Mouse (Mus musculus) common myeloid progenitor, adult 5-6 weeks (primary cell): ENCODE measurements around the gene Dner. TPM values are rescaled to one million over a fixed set of nuclear protein-coding genes. Genes with fewer than 3 reads are reported as not detected.

Experiments
- ATAC-seq: replicated peaks from 2 replicates; pipeline ENCODE4 v1.8.0; 2016; ENCODE audit warnings: low read depth, mild to moderate bottlenecking, moderate TSS enrichment, inconsistent platforms; ENCODE audit not compliant: poor library complexity, severe bottlenecking
- total RNA-seq: library from RNA; stranded (forward); fragments of 200-1000, 187-1606 nt; gene quantifications from 2 replicates; pipeline ENCODE4 v1.2.3, GENCODE M21; 2017

Gene Dner
- total RNA-seq, 1 experiment from 2014 or later, result not detected

GRCm38 (mm10) chr1:84464761-84465160 lies 231.3 kb downstream of the Dner start:
- no peak for ATAC-seq

- ATAC-seq, result no peak
These were observed 231.9 kb downstream of the Dner start for GRCm38 (mm10) chr1:84463976-84464662.

DNA sequence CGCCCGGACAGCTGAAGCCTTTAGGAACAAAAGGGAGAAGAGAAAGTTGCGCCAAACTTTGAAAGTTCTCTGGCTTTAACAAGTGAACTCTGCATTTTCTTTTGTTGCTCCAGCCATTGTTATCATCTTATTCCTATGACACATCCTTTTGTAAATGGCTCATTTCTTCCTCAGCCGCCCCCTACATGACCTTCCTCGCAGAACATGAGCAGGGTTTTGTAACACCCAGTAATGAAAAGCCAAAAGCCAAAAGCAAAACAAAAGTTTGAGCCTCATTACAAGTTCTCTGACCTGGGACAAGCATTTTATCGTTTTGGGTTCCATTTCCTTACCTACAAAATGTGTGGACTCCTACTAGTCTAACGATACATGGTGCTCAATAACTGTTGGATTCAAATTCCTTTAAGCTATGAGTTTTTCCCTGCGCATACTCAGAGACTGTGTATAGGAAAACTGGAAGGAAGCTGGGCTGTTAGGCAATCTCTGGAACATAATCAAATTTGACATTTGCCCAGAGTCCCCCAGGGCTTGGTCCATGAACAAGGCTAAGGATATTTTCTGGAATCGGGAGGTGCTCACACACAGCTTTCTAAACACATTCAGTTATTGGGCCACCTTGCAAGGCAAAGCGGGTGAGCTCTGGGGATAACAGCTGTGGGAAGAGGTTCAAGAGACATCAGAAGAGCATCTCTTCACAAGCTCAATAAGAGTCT lies 246.3 kb downstream of the Dner start:
- no peak for ATAC-seq

DNA sequence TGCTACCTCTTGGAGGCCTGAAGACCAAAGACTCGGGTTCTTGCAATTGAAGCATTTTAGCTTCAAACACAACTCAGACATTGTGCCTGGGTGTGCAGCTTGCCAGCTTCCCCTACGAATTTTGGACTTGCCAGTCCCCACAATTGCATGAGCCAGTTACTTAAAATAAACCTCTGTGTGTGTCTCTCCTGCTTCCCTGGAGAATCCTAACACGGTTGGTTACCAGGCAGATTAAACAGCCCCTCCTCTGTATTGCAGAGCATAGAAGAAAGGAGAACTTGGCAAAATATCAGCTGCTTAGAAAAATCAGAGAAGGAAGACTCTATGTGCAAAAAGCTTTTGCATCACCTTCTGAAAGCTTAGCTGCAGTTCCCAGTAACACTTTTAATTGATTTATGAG lies 252.4 kb downstream of the Dner start:
- ATAC-seq, result no peak

GRCm38 (mm10) chr1:84443050-84443449 lies 253.0 kb downstream of the Dner start:
- ATAC-seq, result no peak

- no peak for ATAC-seq
These were observed 254.6 kb downstream of the Dner start for GRCm38 (mm10) chr1:84441419-84441818.

DNA sequence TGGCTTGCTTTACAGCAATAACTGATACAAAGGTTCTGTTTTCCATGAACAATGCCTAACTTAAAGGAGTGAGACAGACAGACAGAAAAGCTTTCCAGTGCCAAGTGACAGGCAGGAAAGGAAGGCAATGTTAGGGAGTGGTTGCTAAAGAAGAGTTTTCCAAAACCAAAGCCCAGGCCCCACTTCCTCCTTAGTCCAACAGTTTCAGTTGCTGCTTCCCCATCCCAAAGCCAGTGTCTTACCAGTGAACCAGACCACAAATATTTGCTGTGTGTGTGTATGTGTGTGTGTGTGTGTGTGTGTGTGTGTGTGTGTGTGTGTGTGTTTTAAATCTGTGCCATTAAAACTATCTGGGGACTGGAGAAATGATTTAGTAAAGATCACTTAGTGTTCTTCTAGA lies 258.5 kb downstream of the Dner start:
- peak; percentile 82 for ATAC-seq

- no peak for ATAC-seq
These were observed 259.7 kb downstream of the Dner start for GRCm38 (mm10) chr1:84436281-84436680.

DNA sequence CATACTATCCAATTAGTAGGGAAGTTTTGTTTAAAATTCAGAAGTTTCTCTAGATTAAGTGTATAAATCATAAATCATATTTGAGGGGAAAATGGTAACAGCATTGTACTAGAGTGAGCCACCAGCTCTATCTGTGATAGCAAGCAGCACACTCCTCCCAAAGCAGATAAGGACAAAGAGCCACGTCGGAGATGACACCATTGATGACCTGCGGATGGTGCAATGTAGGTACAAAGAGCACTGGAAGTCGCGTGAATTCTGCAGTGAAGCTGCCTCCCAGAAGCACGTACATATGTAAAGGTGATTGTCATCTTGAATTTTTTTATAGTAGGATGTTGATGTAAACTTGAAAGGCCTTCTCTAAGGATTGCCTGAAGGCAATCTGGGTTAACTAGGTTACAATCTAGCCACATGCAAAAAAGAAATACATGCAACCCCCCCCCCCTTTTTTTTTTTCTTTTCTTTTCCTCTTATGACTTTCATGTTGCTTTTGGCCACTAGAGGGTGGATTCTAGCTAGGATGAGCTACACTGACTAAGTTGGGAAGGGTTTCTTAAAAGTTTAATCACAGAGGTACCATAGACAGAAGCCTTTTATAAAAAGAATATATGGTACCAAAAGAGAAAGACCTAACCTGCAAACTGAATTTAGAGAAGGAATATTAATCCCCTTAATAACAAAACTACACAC lies 262.6 kb downstream of the Dner start:
- ATAC-seq, result no peak

DNA sequence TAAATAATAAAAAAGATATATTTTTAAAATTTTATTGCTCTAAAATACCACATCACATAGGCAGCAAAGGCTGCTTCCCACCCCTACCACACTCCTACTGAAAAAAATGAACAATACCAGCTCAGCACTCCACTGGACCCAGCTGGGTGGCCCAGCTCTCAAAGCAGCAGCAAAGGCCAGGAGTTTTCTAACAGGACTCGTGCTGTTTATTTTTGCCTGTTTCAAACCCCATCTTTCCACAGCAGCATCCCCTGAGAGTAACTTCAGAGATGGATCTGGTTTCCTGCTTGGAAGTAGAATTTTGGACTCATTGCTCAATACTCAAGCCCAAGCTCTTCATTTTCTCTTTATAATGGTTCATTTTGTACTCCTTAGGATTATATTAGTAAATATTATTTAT lies 263.7 kb downstream of the Dner start:
- no peak for ATAC-seq

- ATAC-seq, result no peak
These were observed 267.7 kb downstream of the Dner start for GRCm38 (mm10) chr1:84428331-84428730.

GRCm38 (mm10) chr1:84427757-84428156 lies 268.3 kb downstream of the Dner start:
- no peak for ATAC-seq

- ATAC-seq, result peak; percentile 60
These were observed 269.3 kb downstream of the Dner start for GRCm38 (mm10) chr1:84426679-84427078.

DNA sequence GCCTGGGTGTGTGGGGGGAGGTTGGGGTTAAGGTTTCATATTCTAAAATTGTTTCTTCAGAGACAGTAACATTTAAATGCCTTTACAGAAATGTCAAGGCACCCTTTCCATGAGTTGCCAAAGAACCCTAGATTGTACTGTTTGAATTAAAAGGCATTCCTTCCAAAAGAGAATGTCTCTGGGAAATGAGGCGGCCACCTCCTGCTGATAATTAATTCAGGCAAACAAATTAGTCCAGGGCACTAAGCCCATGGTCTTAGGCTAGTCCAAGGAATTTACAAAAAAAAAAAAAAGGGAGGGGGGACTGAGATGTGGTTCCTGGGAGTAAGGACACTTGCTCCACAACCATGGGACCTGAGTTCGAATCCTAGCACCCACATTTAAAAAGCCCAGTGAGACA lies 273.1 kb downstream of the Dner start:
- no peak for ATAC-seq

DNA sequence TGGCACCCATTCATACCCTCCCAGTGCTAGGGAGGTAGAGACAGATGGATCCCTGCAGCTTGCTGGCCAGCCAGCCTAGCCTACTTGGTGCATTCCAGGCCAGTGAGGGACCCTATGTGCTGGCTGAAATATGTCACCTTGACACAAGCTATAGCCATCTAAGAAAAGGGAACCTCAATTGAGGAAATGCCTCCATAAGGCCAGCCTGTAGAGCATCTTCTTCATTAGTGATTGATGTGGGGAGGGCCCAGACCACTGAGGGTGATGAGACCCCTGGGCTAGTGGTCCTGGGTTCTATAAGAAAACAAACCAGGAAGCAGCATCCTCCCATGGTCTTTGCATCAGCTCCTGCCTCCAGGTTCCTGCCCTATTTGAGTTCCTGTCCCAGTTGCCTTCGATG lies 274.2 kb downstream of the Dner start:
- ATAC-seq, result no peak

- no peak for ATAC-seq
These were observed 276.6 kb downstream of the Dner start for GRCm38 (mm10) chr1:84419416-84419815.

GRCm38 (mm10) chr1:84418511-84418910 lies 277.5 kb downstream of the Dner start:
- ATAC-seq, result no peak

GRCm38 (mm10) chr1:84417761-84418238 lies 278.2 kb downstream of the Dner start:
- no peak for ATAC-seq

DNA sequence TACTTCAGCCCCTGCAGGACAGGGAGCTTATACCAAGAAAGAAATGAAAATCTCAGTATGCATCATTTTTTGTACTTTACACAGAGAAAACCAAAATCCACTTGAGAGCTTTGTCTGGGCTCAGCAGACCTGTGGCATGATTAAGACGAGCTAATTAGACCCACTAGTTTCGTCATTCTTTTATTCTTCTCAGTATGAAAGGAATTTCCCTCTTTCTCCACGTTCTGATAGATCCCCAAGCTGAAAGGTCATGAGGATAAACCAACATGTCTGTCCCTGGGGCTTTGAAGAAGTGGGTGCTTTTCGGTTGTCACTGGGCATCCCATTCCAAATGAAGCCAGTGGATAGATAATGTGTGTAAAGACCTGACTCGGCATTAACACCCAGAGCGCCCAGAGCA lies 278.7 kb downstream of the Dner start:
- ATAC-seq, result no peak

DNA sequence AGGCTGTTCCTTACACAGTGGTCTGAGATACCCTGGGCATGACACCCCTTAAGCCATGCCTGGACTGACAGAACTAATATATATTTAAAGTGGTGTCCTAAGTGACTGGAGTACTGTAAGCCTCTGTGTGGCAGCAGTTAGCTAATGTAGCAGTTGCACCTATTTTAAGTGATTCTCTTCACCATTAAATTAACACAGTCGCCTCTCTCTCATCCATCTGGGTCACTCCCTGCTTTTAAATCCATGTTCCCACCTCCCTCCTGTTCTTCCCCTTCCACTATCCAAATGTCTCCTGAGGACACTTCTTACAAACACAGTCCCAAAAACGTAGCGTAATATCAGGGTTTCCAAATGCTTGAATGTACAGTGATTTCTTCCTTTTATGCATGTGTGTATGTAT lies 281.6 kb downstream of the Dner start:
- ATAC-seq, result no peak

- ATAC-seq, result no peak
These were observed 286.5 kb downstream of the Dner start for GRCm38 (mm10) chr1:84409514-84409913.
